Mouse (Mus musculus): Measurements from ENCODE around the gene Hoxc11. TPM values are rescaled to one million over a fixed set of nuclear protein-coding genes. Genes with fewer than 3 reads are reported as not detected.

The Hoxc11 gene
- not detected for total RNA-seq (2021)

DNA sequence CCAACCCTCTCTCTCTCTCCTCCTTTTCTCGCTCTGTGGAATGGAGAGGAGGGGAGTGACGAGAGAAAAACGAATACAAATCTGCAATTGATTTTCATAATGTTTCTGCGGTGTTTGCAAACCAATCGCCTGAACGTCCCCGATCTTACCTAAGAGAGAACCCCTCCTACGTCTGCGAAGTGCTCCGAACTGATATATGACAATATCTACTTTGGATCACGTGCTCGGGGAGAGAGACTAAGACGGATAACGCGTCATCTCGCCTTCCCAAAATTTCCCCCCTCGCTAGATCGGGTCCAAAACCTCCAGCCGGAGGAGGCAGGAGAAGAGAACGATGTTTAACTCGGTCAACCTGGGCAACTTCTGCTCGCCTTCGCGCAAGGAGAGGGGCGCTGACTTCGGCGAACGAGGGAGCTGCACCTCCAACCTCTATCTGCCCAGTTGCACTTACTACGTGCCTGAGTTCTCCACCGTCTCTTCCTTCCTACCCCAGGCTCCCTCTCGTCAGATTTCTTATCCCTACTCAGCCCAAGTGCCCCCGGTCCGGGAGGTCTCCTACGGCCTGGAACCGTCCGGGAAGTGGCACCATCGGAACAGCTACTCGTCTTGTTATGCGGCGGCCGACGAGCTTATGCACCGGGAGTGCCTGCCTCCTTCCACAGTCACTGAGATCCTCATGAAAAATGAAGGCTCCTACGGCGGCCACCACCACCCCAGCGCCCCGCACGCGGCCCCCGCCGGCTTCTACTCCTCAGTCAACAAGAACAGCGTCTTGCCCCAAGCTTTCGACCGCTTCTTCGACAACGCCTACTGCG is at the start of gene Hoxc11:
Gene Hoxc11 (plus strand): TSS at position 236 of the 815 bp plus-strand sequence.
- DNase-seq (ENCODE audit: low spot score in 2 of 2): no peak
- intact Hi-C loops (cut with DNase I): no loop called here

- DNase-seq (ENCODE audit: low spot score in 2 of 2): no peak
- intact Hi-C loops (cut with DNase I): no loop called here
These were observed 49.3 kb upstream of the Hoxc11 start for GRCm38 (mm10) chr15:102904946-102905345.

- DNase-seq (ENCODE audit: low spot score in 2 of 2): no peak
- intact Hi-C loops (cut with DNase I): no loop called here
These were observed 44.7 kb upstream of the Hoxc11 start for GRCm38 (mm10) chr15:102909536-102909935.

DNA sequence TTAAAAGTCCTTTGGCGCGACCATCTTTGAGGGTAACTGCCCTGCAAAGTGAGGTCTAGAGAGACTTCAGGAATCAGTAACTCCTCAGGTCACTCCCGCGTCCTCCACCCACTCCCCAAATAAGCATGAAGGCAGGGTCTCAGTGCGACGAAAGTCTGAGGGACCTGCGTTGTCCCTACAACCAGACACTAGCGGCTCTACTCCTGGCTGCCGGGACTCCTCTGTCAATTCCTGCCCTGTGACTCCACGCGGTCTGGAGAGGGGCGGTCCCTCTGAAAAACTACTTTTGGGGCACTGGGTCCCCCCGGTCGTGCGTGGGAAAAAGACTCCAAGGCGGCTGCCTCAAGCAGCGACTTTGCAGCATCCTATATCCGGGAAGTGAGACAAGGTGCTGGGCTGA is 44.2 kb upstream of the Hoxc11 start:
- DNase-seq (ENCODE audit: low spot score in 2 of 2): no peak
- intact Hi-C loops (cut with DNase I): no loop called here

DNA sequence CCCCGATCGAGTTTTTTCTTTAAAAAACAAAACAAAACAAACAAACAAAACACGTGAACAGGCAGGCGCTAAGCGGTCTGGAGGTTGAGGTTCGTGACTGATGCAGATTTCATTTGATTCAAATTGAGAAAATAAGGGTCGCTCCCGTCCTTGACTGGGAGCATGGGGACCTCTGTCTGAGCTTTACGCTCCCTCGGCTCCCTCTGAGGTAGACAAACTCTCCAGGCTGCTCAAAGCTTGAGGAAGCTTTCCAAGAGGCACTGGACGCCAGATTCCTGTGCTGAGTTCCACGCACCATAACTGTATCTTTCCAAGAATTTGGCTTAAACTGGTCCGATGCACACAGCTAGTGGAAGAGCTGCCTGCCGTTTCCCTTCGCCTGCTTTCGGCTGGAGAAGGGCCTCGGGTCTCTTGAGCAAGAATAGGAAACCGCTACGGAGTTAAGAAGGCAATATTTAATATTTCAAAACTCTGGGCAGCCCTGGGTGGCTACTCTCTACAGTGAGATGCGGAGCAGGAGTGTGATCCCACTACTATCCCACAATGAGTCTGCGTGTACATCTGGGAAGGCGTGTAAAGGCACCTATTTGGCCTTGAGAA is 43.6 kb upstream of the Hoxc11 start:
- intact Hi-C loops (cut with DNase I): no loop called here
- no peak for DNase-seq (ENCODE audit: low spot score in 2 of 2)

DNA sequence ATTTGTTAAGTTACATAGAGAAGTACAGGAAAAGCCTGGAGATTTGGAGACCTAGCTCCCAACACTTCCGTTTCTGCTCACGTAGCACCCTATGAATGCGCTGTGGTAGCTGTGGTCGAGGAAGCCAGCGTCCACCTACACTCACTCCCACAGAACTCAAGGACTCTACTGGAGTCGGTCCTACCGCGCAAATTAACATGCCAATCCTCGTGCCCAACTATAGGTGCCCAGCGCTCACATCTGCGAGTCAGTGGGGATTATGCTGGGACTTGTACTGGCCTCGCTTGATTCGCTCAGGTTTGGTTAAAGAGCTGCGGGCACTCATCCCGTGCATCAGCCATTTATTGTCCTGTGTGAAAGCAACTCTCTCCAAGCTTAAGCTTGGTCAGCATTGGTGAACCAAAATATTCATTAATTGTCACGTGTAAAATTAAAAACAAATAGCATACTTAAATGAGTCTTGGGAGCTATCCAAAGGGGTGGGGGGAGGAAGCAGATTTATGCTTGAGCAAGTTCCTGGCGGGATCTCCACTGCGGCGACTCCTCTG is 41.1 kb upstream of the Hoxc11 start:
- DNase-seq (ENCODE audit: low spot score in 2 of 2): no peak

DNA sequence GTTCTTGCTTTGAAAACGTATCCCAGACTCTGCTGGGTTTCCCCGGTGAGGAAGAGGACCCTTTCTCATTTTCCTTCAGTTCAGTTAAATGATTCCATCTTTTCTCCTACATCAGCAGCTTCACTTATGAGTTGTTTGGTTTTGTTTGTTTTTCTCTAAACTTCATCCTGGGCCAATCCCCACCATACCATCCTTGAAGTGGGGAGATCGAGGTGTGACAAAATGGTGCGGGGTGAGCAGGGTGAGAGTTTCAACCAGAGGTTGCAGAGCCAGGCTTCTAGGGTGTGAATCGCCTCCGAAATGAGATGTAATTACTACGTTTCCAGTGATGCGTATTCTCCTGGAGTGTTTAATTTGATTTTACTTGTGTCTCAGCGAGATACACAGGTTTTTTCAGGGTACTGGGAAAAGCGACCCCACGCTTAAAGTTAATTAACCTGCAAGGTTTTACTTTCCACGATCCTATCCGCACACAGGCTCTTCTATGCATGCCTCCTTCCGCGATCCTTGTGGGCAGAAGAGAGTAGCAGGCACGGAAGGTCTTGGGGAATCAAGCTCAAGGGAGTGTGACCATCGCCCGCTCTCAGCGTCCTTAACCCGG is 36.2 kb upstream of the Hoxc11 start:
- DNase-seq (ENCODE audit: low spot score in 2 of 2): no peak
- intact Hi-C loops (cut with DNase I): no loop called here

More for the DNA sequence above, 41.1 kb upstream of the Hoxc11 start:
- intact Hi-C loops (cut with DNase I): no loop called here

GRCm38 (mm10) chr15:102918611-102919265 is 35.5 kb upstream of the Hoxc11 start:
- intact Hi-C loops (cut with DNase I): no loop called here
- DNase-seq (ENCODE audit: low spot score in 2 of 2): no peak

- intact Hi-C loops (cut with DNase I): loop anchor here (10.0 kb wide), 1 partner anchor 115 kb away; no protein-coding TSS in a partner anchor
- no peak for DNase-seq (ENCODE audit: low spot score in 2 of 2)
These were observed 34.7 kb upstream of the Hoxc11 start for GRCm38 (mm10) chr15:102919336-102920180.

GRCm38 (mm10) chr15:102920619-102921018 is 33.6 kb upstream of the Hoxc11 start:
- intact Hi-C loops (cut with DNase I): loop anchor here (10.0 kb wide), 1 partner anchor 114 kb away; no protein-coding TSS in a partner anchor
- DNase-seq (ENCODE audit: low spot score in 2 of 2): no peak

- DNase-seq (ENCODE audit: low spot score in 2 of 2): no peak
These were observed 32.9 kb upstream of the Hoxc11 start, which contains the start of gene Hoxc13 for GRCm38 (mm10) chr15:102921053-102922011. Gene Hoxc13 (plus strand): TSS chr15:102921103.

DNA sequence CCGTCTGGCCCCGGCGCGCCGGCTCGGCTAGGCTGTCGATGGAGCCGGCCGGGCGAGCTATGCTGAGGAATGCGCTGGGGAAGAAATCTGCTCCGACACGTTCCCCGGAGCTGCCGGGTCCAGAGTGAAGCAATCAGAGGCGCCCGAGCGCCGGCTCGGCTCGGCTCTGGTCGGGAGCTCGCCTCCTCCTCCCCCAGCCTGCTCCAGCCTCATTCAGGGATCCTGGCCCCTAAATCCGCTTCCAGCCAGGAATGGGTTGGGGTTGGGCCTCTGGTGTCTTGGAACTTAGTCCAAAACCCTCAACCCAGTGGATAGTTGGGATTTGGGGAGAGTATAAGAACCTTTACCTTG is 32.2 kb upstream of the Hoxc11 start:
- intact Hi-C loops (cut with DNase I): loop anchor here (10.0 kb wide), 1 partner anchor 113 kb away; no protein-coding TSS in a partner anchor
- no peak for DNase-seq (ENCODE audit: low spot score in 2 of 2)

More at GRCm38 (mm10) chr15:102921053-102922011, 32.9 kb upstream of the Hoxc11 start, which contains the start of gene Hoxc13:
- intact Hi-C loops (cut with DNase I): loop anchor here (10.0 kb wide), 1 partner anchor 113 kb away; no protein-coding TSS in a partner anchor

GRCm38 (mm10) chr15:102922636-102923500 is 31.4 kb upstream of the Hoxc11 start:
- DNase-seq (ENCODE audit: low spot score in 2 of 2): no peak
- intact Hi-C loops (cut with DNase I): loop anchor here (10.0 kb wide), 1 partner anchor 112 kb away; no protein-coding TSS in a partner anchor

GRCm38 (mm10) chr15:102927032-102927645 is 27.1 kb upstream of the Hoxc11 start:
- no peak for DNase-seq (ENCODE audit: low spot score in 2 of 2)
- intact Hi-C loops (cut with DNase I): loop anchor here (10.0 kb wide), 1 partner anchor 108 kb away; no protein-coding TSS in a partner anchor

GRCm38 (mm10) chr15:102931706-102932358 is 22.4 kb upstream of the Hoxc11 start:
- intact Hi-C loops (cut with DNase I): no loop called here

DNA sequence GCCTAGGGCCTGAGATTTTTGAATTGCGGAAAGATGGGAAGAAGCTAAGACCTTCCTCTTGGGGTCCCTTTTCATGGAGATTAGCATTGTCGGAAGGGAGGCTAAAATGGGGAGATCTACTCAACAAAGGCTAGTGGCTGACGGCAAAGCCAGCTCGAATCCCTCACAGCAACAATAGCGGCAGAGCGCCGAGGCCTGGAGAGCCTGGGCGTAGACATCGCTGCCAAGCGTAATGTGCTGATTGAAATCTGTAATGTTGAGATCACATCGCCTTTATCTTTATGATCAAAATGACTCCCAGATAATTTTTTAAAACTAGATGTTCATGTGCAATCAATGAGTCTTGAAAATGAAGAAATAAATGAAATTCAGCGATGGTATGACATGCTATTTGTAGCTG is 19.8 kb upstream of the Hoxc11 start:
- DNase-seq (ENCODE audit: low spot score in 2 of 2): no peak
- intact Hi-C loops (cut with DNase I): no loop called here

More at GRCm38 (mm10) chr15:102931706-102932358, 22.4 kb upstream of the Hoxc11 start:
- no peak for DNase-seq (ENCODE audit: low spot score in 2 of 2)
